Mouse (Mus musculus) heart, adult 9 months (tissue): ENCODE measurements at regions not wholly inside any gene's neighbourhood (a gene's known extent, or its start where the extent isn't known, plus 50 kb on each side); places are given as distances from the start of the nearest gene placed in this dataset.
"Not testable (repeated sequence)": the region's sequence is repeated elsewhere in the genome, so short reads cannot be mapped to it uniquely, and the experiment has no call there.

ENCODE experiments used
- DNase-seq, 2 experiments: peaks; one replicate each; pipeline ENCODE4 v3.0.0; 2022; ENCODE audit warnings: low spot score in 2 of 2

- not testable (repeated sequence) for DNase-seq
Observed at GRCm38 (mm10) chr14:26319821-26320220, 62.1 kb downstream of the Duxbl3 start.

- DNase-seq: no peak
Observed at GRCm38 (mm10) chr14:26320736-26321135, 63.0 kb downstream of the Duxbl3 start.

- no peak for DNase-seq
Observed at GRCm38 (mm10) chr14:26328562-26328961, 70.8 kb downstream of the Duxbl3 start.

GRCm38 (mm10) chr14:26341111-26341510 lies 83.3 kb downstream of the Duxbl3 start:
- no peak for DNase-seq

- DNase-seq: no peak
Observed at GRCm38 (mm10) chr14:26345227-26345626, 87.5 kb downstream of the Duxbl3 start.

GRCm38 (mm10) chr14:26347296-26347695 lies 89.5 kb downstream of the Duxbl3 start:
- DNase-seq: no peak

GRCm38 (mm10) chr14:26352927-26353326 lies 95.2 kb downstream of the Duxbl3 start:
- DNase-seq: no peak

- peak; percentile 9 to 24 for DNase-seq
Observed at GRCm38 (mm10) chr14:26357242-26357641, 99.5 kb downstream of the Duxbl3 start.

GRCm38 (mm10) chr14:26357996-26358395 lies 100.2 kb downstream of the Duxbl3 start:
- no peak for DNase-seq

GRCm38 (mm10) chr14:26360071-26360470 lies 102.3 kb downstream of the Duxbl3 start:
- DNase-seq: no peak

GRCm38 (mm10) chr14:26361206-26361605 lies 103.4 kb downstream of the Duxbl3 start:
- no peak for DNase-seq
